Mouse (Mus musculus): Measurements from ENCODE around the gene Gal3st4. TPM values are rescaled to one million over a fixed set of nuclear protein-coding genes. Genes with fewer than 3 reads are reported as not detected.

Gene Gal3st4
- polyA plus RNA-seq, 1 experiment from 2014 or later: 0.86 TPM

GRCm38 (mm10) chr5:138263260-138264206 lies 9.1 kb downstream of the Gal3st4 start, which contains the start of gene BC037034:
BC037034 (minus strand) TSS chr5:138264033.
- WGBS: under 1% methylated on average over 70 of the region's 71 CpGs
- TF ChIP-seq CTCF (IDR thresholded peaks at IDR 0.05; ENCODE audit: low read depth): no peak; the same call in 1 of the 2 replicates
- peak within 1 kb of the TSS; percentile 79 for H3K27ac ChIP-seq
- no peaks in the 10 kb centered on the region for H3K9me3 ChIP-seq (replicated peaks; ENCODE audit: low read length)
- no peaks in the 10 kb centered on the region for H3K27me3 ChIP-seq (ENCODE audit: insufficient read depth, low read length)
- DNase-seq (ENCODE audit: low spot score) (peak; percentile 97), ATAC-seq (replicated peaks; ENCODE audit: low FRiP score, low read depth) (peak; percentile 85)
- H3K4me1 ChIP-seq (replicated peaks; ENCODE audit: insufficient read depth, low read length): peaks cover 12% of the 10 kb centered on the region
- peak within 1 kb of the TSS; percentile 95 for H3K4me2 ChIP-seq (ENCODE audit: low read length)
- H3K9ac ChIP-seq (ENCODE audit: low read depth, low read length): peak within 1 kb of the TSS; percentile 93
- peak within 1 kb of the TSS; percentile 85 for H3K4me3 ChIP-seq (replicated peaks; ENCODE audit: low read depth, low read length)
- peaks cover 24% of the 10 kb centered on the region for H3K36me3 ChIP-seq (ENCODE audit: insufficient read depth, low read length)

GRCm38 (mm10) chr5:138262582-138263240 lies 9.9 kb downstream of the Gal3st4 start:
- H3K27me3 ChIP-seq (ENCODE audit: insufficient read depth, low read length): no peaks in the 10 kb centered on the region
- peak overlapping the region; percentile 85 for H3K4me3 ChIP-seq (replicated peaks; ENCODE audit: low read depth, low read length)
- H3K4me1 ChIP-seq (replicated peaks; ENCODE audit: insufficient read depth, low read length): peaks cover 12% of the 10 kb centered on the region
- DNase-seq (ENCODE audit: low spot score) (no peak), ATAC-seq (replicated peaks; ENCODE audit: low FRiP score, low read depth) (no peak)
- TF ChIP-seq CTCF (IDR thresholded peaks at IDR 0.05; ENCODE audit: low read depth): no peak
- H3K9me3 ChIP-seq (replicated peaks; ENCODE audit: low read length): no peaks in the 10 kb centered on the region
- 58% methylated on average over 18 of the region's 18 CpGs for WGBS
- peak overlapping the region; percentile 95 for H3K4me2 ChIP-seq (ENCODE audit: low read length)
- peak overlapping the region; percentile 93 for H3K9ac ChIP-seq (ENCODE audit: low read depth, low read length)
- H3K36me3 ChIP-seq (ENCODE audit: insufficient read depth, low read length): peaks cover 24% of the 10 kb centered on the region
- H3K27ac ChIP-seq: no peak overlapping the region

GRCm38 (mm10) chr5:138262001-138262400 lies 10.6 kb downstream of the Gal3st4 start:
- Histone ChIP-seq H3K4me2 (ENCODE audit: low read length) (no peak overlapping the region), H3K36me3 (ENCODE audit: insufficient read depth, low read length) (peaks cover 24% of the 10 kb centered on the region), H3K9me3 (replicated peaks; ENCODE audit: low read length) (no peaks in the 10 kb centered on the region), H3K9ac (ENCODE audit: low read depth, low read length) (no peak overlapping the region), H3K27me3 (ENCODE audit: insufficient read depth, low read length) (no peaks in the 10 kb centered on the region), H3K27ac (no peak overlapping the region), H3K4me3 (replicated peaks; ENCODE audit: low read depth, low read length) (no peak overlapping the region), H3K4me1 (replicated peaks; ENCODE audit: insufficient read depth, low read length) (peaks cover 12% of the 10 kb centered on the region)
- WGBS: 72% methylated on average over 4 of the region's 4 CpGs
- no peak for TF ChIP-seq CTCF (IDR thresholded peaks at IDR 0.05; ENCODE audit: low read depth)
- ATAC-seq (replicated peaks; ENCODE audit: low FRiP score, low read depth): no peak
- no peak for DNase-seq (ENCODE audit: low spot score)

GRCm38 (mm10) chr5:138260834-138261233 lies 11.8 kb downstream of the Gal3st4 start:
- H3K27ac ChIP-seq: no peak overlapping the region
- no peaks in the 10 kb centered on the region for H3K9me3 ChIP-seq (replicated peaks; ENCODE audit: low read length)
- no peak for TF ChIP-seq CTCF (IDR thresholded peaks at IDR 0.05; ENCODE audit: low read depth)
- peaks cover 19% of the 10 kb centered on the region for H3K36me3 ChIP-seq (ENCODE audit: insufficient read depth, low read length)
- ATAC-seq (replicated peaks; ENCODE audit: low FRiP score, low read depth): no peak
- H3K4me1 ChIP-seq (replicated peaks; ENCODE audit: insufficient read depth, low read length): peaks cover 12% of the 10 kb centered on the region
- WGBS: 89% methylated on average over 11 of the region's 11 CpGs
- H3K4me3 ChIP-seq (replicated peaks; ENCODE audit: low read depth, low read length): no peak overlapping the region
- DNase-seq (ENCODE audit: low spot score): no peak
- no peak overlapping the region for H3K9ac ChIP-seq (ENCODE audit: low read depth, low read length)
- H3K4me2 ChIP-seq (ENCODE audit: low read length): no peak overlapping the region
- no peaks in the 10 kb centered on the region for H3K27me3 ChIP-seq (ENCODE audit: insufficient read depth, low read length)

GRCm38 (mm10) chr5:138260051-138260450 lies 12.6 kb downstream of the Gal3st4 start:
- H3K4me1 ChIP-seq (replicated peaks; ENCODE audit: insufficient read depth, low read length): peaks cover 12% of the 10 kb centered on the region
- 86% methylated on average over 10 of the region's 10 CpGs for WGBS
- ATAC-seq (replicated peaks; ENCODE audit: low FRiP score, low read depth): no peak
- no peak for DNase-seq (ENCODE audit: low spot score)
- H3K4me2 ChIP-seq (ENCODE audit: low read length): no peak overlapping the region
- peaks cover 18% of the 10 kb centered on the region for H3K36me3 ChIP-seq (ENCODE audit: insufficient read depth, low read length)
- H3K27me3 ChIP-seq (ENCODE audit: insufficient read depth, low read length): no peaks in the 10 kb centered on the region
- H3K9me3 ChIP-seq (replicated peaks; ENCODE audit: low read length): no peaks in the 10 kb centered on the region
- TF ChIP-seq CTCF (IDR thresholded peaks at IDR 0.05; ENCODE audit: low read depth): no peak
- no peak overlapping the region for H3K4me3 ChIP-seq (replicated peaks; ENCODE audit: low read depth, low read length)
- H3K9ac ChIP-seq (ENCODE audit: low read depth, low read length): no peak overlapping the region
- H3K27ac ChIP-seq: no peak overlapping the region

GRCm38 (mm10) chr5:138258993-138259392 lies 13.6 kb downstream of the Gal3st4 start:
- Histone ChIP-seq H3K4me1 (replicated peaks; ENCODE audit: insufficient read depth, low read length) (peaks cover 16% of the 10 kb centered on the region), H3K9ac (ENCODE audit: low read depth, low read length) (no peak overlapping the region), H3K4me3 (replicated peaks; ENCODE audit: low read depth, low read length) (no peak overlapping the region), H3K36me3 (ENCODE audit: insufficient read depth, low read length) (peaks cover 18% of the 10 kb centered on the region), H3K27ac (no peak overlapping the region), H3K27me3 (ENCODE audit: insufficient read depth, low read length) (no peaks in the 10 kb centered on the region), H3K4me2 (ENCODE audit: low read length) (no peak overlapping the region), H3K9me3 (replicated peaks; ENCODE audit: low read length) (no peaks in the 10 kb centered on the region)
- ATAC-seq (replicated peaks; ENCODE audit: low FRiP score, low read depth): no peak
- WGBS: 44% methylated on average over 7 of the region's 7 CpGs
- TF ChIP-seq CTCF (IDR thresholded peaks at IDR 0.05; ENCODE audit: low read depth): no peak
- DNase-seq (ENCODE audit: low spot score): no peak
